Mouse (Mus musculus) c-Kit-positive CD71-positive TER-119-positive erythroid progenitor cells, embryonic 14.5 days (primary cell): ENCODE measurements around the gene Dclk1.
A peak's percentile ranks its signal among the peaks of the same experiment; 100 is the strongest.

ENCODE experiments used
- DNase-seq: peaks from one replicate; pipeline ENCODE4 v3.0.0-alpha.2; 2013; ENCODE audit warnings: low spot score

Dclk1 gene

GRCm38 (mm10) chr3:55499298-55499697 is 257.1 kb downstream of the Dclk1 start:
- DNase-seq = no peak

- DNase-seq = no peak
These were observed 268.0 kb downstream of the Dclk1 start for GRCm38 (mm10) chr3:55510198-55510597.

DNA sequence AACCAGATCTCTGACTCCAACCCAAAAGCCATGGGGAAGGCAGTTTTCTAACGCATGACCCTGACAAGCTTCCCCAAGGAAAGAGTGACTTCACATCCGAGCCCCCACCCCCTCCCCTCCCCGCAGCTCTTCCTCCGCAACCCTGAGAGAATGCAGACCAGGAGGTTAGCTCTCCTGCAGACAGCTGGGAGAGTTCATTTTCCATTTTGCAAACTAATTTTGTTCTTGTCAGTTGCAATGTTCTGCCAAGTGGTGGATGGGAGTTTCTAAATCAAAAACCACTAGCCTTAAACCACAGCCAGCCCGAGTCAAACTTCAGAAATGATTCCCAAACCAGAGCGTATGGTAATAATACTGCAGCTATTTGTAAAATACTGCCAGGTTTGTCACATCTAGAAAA is 269.5 kb downstream of the Dclk1 start:
- no peak for DNase-seq

GRCm38 (mm10) chr3:55515966-55516365 is 273.8 kb downstream of the Dclk1 start:
- DNase-seq = no peak

DNA sequence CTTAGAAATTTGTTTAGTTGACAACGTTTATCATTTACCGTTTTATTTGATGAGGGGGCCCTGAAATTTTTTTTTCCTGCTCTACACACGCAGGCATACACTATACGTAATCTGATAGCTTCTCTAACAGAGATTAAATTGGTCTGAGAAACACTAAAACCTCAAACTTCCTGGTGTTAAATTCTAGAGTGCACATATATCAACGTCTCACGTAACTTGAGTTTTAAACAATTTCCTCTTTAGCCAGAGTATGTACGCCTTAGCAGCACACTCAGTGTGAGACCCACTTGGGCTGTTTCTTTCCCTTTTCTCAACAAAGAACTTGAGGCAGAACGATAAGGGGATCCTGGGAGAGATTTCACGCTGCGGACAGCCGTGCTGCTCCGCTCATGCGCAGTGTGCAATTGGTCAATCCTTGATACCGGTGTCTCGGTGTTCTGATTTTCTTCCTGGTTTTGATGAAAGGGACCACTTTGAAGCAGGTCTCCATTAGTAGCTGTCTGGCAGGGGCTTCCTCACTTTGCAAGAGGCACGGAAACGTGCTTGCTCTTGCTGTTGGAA is 275.4 kb downstream of the Dclk1 start:
- no peak for DNase-seq

GRCm38 (mm10) chr3:55520240-55521180 is 278.3 kb downstream of the Dclk1 start:
- DNase-seq = peak; percentile 25

- no peak for DNase-seq
These were observed 279.6 kb downstream of the Dclk1 start for GRCm38 (mm10) chr3:55521776-55522175.

DNA sequence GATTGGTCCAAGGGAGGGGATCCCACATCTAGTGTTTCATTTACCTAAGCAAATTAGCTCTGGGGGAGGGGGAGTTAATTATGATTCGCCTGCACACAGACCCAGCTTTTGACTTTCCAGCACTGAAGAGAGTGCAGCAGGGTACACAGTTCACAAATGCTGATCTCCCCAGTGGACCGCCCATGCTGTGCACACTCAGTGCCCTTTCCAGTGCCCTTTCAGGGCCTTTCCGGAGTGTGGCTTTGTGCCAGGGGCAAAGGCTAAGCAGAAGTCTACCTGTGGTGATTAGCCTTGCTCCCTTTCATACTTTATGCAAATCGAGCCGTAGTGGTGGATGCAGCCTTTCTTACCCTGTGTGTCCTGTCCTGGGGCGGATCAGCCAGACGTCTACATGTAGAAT is 281.1 kb downstream of the Dclk1 start:
- no peak for DNase-seq

DNA sequence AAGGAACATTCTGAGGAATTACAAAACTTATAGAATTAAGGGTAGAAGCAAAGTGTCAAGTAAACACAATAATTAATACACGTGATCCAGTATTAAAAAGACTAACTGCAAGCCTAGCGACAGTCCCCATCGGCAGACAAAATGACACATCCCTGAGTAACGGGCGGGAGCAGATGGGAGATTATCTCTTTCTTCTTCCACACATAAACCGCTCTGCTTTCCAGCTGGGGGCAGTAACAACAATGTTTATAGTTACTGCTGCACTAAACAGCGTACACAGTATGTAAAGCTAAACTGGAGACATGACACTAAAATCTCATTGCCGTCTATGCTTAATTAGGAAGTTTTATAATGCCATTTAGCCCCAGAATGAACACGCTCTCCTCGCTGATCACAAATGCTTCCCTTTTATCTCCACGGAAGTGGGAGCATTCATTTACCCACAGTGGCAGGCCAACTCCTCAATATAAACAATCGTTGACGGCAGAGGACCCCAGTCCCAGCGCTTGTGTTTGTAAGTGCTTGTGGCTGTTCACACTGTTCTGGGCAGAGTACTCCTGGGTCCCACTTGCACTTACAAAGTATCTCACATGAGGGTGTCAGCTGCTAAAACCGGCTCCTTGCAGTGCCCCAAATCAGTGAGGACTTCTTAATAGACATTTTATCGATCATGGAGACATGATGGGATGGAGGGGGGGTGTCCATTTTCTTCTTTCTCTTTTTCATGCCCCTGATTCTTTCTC is 281.7 kb downstream of the Dclk1 start:
- no peak for DNase-seq

DNA sequence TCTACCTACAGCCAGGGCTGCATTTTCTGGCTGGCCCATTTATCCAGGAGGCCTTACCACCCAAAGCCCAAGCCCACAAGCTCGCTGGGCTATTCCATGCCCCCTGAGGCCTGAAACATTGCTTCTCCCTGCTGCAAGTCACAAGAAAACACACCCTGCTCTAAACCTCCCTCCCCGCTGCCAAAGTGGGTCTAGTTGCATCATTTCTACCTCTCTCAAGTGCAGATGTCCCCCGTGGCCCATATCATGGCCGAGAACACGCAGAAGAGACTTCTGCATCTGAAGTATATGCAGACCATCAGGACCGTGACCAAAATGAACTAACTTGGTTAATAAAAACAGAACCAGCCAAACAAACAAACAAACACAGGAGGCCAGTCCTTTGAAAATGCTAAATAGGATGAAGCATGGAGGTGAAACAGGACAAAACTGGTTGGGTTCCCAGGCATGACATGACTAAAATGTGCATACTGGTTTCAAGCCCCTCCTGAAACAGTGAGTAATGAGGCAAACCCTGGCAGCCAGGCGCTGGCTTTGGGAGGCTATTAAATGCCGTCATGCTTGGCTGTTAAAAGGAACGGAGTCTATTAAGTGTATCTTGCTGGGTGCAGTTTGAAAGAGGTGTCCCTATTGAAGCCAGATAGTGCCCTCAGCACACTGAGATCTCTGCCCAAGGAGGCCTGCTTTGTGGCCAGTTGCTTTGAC is 282.5 kb downstream of the Dclk1 start:
- DNase-seq = no peak

DNA sequence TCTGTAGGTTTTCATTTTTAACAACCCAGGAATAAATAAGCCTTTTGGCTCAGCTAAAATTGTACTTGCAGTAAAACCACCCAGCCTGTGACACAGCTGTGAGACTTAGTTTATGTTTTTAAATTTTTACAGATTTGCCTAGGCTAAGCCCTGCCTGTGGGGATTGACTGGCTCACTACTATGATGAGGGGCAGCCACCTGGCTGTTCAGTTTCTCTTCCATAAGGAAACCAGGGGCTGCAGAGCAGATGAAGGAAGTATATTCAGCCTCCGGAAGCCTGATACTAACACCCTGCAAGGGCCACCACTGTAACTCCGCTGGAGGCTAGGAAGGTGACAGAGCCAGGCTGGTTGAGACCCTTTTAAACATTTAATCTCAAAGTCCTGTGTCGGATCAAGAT is 284.3 kb downstream of the Dclk1 start:
- no peak for DNase-seq

- DNase-seq = no peak
These were observed 285.4 kb downstream of the Dclk1 start for GRCm38 (mm10) chr3:55527566-55527965.

DNA sequence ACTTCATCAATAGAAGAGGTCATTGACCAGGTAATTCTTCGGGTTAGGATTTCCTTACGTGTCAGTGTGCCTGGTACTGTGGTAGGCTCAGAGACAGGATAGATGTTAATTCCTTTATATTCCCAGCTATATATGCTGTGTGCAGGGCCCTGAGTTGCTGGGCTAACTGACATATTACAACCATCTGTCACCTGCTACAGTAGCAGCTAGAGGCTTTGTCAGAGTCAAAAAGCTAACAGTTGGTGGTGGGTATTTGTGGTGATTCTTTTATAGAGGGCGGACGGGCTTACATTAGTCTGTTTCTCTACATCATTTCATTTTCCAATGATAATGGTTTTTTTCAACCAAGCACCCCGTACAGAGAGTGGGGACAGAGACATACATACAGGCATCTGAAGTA is 285.8 kb downstream of the Dclk1 start:
- DNase-seq = no peak

- no peak for DNase-seq
These were observed 287.2 kb downstream of the Dclk1 start for GRCm38 (mm10) chr3:55529414-55529813.

GRCm38 (mm10) chr3:55531204-55532044 is 289.3 kb downstream of the Dclk1 start:
- DNase-seq = no peak

- no peak for DNase-seq
These were observed 290.2 kb downstream of the Dclk1 start for GRCm38 (mm10) chr3:55532175-55532973.

DNA sequence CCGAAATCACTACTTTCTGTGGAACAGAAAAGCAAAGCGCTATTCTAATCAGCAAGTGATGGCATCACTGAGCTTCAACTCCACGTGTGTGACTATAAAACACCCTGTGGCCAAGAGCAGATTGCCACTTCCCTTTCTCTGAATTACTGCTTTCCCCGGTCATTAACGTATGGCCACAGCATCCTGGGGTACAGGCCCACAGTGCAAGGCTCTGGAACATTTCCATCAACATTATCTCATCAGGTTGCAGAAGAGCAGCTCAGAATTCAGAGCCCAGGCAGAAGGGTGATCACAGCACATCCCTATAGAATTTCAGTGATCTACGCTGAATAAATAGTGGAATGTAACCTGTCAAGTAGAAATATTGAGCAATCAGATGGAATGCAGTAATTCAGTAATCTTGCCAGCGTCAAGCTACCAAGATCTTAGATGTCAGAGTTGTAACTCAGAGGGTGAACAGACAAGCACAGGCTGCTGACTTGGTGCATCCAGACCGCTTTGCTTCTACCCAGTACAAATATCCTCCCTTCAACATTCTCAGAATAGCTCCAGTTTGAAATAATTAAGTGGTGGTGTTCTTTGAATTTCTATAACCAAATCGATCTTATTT is 293.5 kb downstream of the Dclk1 start:
- DNase-seq = no peak

DNA sequence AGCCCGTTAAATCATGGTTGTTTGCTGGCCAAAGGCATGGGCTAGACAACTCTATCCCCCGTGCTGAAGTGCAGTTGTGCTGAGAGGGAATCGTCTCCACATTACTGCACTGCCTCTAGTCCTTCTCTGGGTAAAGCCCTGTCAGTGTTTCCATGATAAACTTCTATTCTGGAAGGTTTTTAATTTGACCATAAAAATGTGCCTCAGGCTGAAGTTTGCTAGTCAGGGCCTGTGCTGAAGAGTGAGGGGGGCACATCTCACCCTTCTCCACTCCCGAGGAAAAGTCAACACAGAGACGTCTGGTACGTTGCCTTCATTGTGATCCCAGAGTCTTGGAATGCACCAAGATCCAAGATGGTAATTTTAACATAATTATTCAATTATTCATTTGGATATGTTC is 294.7 kb downstream of the Dclk1 start:
- no peak for DNase-seq

DNA sequence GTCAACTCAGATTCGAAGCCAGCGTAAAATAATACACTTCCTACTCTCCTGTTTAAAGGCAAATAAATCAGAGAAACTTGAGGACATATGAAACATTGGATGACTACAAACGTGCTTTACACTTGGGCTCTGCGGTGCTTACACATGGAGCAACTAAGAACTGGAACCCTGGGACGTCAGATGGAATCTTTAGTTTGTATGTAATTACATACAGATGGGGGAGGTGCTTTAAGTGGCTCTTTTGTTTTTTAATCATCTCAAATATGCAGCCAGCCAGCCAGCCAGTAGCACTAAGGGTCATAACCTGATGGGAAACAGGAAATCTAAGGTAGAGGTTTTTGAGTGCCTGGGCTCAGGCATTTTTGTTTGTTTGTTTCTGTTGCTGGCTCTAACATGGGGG is 295.6 kb downstream of the Dclk1 start:
- DNase-seq = no peak

DNA sequence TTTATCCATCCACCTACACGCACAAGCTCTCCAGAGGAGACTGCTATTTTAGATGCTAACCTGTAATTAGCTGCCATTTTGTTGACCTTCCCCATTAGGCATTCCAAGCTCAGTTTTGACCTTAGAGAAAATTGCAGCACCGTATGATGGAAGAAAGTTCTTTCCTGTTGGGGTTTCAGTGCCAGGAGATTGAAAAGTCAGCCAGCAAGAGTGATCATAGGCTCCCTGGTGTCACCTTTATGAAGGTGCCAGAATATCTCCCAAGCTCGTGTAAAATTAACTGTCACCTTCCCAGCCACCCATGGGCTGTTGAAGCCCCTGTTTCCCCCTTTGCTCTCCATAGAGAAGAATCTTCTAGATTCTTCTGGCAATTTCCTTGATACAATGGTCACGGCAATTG is 297.2 kb downstream of the Dclk1 start:
- no peak for DNase-seq
